Mouse (Mus musculus): ENCODE measurements at regions not wholly inside any gene's neighbourhood (a gene's known extent, or its start where the extent isn't known, plus 50 kb on each side); places are given as distances from the start of the nearest gene placed in this dataset.

DNA sequence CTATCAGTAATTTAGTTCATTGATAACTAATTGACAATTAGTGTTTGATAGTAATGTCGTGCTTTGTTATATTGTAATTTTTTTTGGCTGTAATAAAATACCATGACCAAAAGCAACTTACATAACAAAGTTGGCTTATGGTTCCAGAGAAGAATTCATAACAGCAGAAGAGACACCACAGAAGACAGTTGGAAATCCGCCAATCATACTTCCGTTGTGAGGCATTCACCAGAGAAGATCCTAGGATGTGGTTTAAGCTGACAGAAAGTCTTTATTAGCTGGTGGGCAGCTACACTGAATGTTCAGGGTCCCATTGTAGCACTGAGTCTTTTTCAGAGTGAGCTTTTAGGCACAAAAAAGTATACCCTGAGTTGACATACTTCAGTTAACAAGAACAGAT, 109.9 kb downstream of the Sec23a start:
- ATAC-seq (ENCODE audit: insufficient read depth, low read depth), result no peak
- H3K9ac ChIP-seq (replicated peaks; ENCODE audit: low read depth, low read length), result no peak overlapping the region
- 62% methylated on average over 3 of the region's 3 CpGs for WGBS
- H3K4me1 ChIP-seq (ENCODE audit: control insufficient read depth, insufficient read depth), result no peaks in the 10 kb centered on the region
- H3K9me3 ChIP-seq (replicated peaks; ENCODE audit: control insufficient read depth, low read length), result no peaks in the 10 kb centered on the region
- DNase-seq (ENCODE audit: low spot score), result no peak
- H3K4me3 ChIP-seq (ENCODE audit: low read depth, low read length), result no peak overlapping the region
- no peak overlapping the region for H3K27ac ChIP-seq (ENCODE audit: low read depth)
- H3K27me3 ChIP-seq (ENCODE audit: control insufficient read depth, insufficient read depth, low read length), result no peaks in the 10 kb centered on the region
- no peaks in the 10 kb centered on the region for H3K36me3 ChIP-seq (replicated peaks; ENCODE audit: control insufficient read depth, insufficient read depth, low read length)
- TF ChIP-seq CTCF (IDR thresholded peaks at IDR 0.05; ENCODE audit: low read depth), result no peak
- TF ChIP-seq EP300 (IDR thresholded peaks at IDR 0.05; ENCODE audit: low read depth), result no peak
- H3K4me2 ChIP-seq (ENCODE audit: low read depth, low read length), result no peak overlapping the region

DNA sequence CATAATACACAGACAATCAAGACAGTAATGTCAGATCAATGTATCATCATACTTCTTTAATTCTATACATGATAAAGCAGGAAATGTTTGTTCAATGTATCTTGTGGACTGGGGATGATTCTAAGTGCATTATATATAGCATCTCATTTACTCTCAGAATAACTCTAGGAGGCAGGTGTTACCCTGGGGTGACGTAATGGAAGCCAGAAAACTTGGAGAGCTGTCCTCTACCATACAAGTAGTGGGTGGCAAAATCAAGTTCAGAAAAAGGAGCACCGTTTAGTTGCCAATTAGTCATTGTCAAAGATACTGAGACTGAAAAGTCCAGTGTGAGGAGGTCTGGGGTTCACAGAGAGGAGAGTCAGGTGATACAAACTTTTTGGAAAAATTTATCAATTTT, 136.0 kb downstream of the Sec23a start:
- no peak overlapping the region for H3K27ac ChIP-seq (ENCODE audit: low read depth)
- DNase-seq (ENCODE audit: low spot score), result no peak
- H3K27me3 ChIP-seq (ENCODE audit: control insufficient read depth, insufficient read depth, low read length), result no peaks in the 10 kb centered on the region
- H3K4me2 ChIP-seq (ENCODE audit: low read depth, low read length), result no peak overlapping the region
- WGBS, result 59% methylated on average over 2 of the region's 2 CpGs
- no peak for ATAC-seq (ENCODE audit: insufficient read depth, low read depth)
- no peak overlapping the region for H3K9ac ChIP-seq (replicated peaks; ENCODE audit: low read depth, low read length)
- no peaks in the 10 kb centered on the region for H3K4me1 ChIP-seq (ENCODE audit: control insufficient read depth, insufficient read depth)
- no peaks in the 10 kb centered on the region for H3K36me3 ChIP-seq (replicated peaks; ENCODE audit: control insufficient read depth, insufficient read depth, low read length)
- TF ChIP-seq EP300 (IDR thresholded peaks at IDR 0.05; ENCODE audit: low read depth) (no peak), CTCF (IDR thresholded peaks at IDR 0.05; ENCODE audit: low read depth) (no peak)
- no peak overlapping the region for H3K4me3 ChIP-seq (ENCODE audit: low read depth, low read length)
- no peaks in the 10 kb centered on the region for H3K9me3 ChIP-seq (replicated peaks; ENCODE audit: control insufficient read depth, low read length)

DNA sequence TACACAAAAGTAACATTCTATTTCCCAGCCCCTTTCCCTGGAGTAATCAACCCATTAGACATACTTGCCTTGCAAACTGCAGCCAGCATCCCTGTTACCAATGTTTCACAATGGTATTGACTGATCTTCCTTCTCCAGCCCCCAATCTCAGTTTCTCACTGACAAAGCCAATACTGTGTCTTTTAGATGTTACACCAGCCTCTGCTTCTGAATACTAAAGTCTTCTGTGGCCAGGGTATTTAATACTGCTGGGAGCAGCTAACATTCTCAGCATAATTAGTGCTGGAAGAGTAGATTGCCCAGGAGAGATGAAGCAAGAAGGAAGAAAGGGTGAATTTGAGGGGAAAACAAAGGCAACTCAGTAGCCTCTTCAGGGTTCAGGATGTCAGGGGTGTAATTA, 139.4 kb downstream of the Sec23a start:
- no peak overlapping the region for H3K9ac ChIP-seq (replicated peaks; ENCODE audit: low read depth, low read length)
- no peak overlapping the region for H3K4me2 ChIP-seq (ENCODE audit: low read depth, low read length)
- TF ChIP-seq EP300 (IDR thresholded peaks at IDR 0.05; ENCODE audit: low read depth) (no peak), CTCF (IDR thresholded peaks at IDR 0.05; ENCODE audit: low read depth) (no peak)
- DNase-seq (ENCODE audit: low spot score) (no peak), ATAC-seq (ENCODE audit: insufficient read depth, low read depth) (no peak)
- no peaks in the 10 kb centered on the region for H3K36me3 ChIP-seq (replicated peaks; ENCODE audit: control insufficient read depth, insufficient read depth, low read length)
- no peaks in the 10 kb centered on the region for H3K9me3 ChIP-seq (replicated peaks; ENCODE audit: control insufficient read depth, low read length)
- H3K4me3 ChIP-seq (ENCODE audit: low read depth, low read length), result no peak overlapping the region
- no peaks in the 10 kb centered on the region for H3K4me1 ChIP-seq (ENCODE audit: control insufficient read depth, insufficient read depth)
- no peak overlapping the region for H3K27ac ChIP-seq (ENCODE audit: low read depth)
- H3K27me3 ChIP-seq (ENCODE audit: control insufficient read depth, insufficient read depth, low read length), result no peaks in the 10 kb centered on the region

GRCm38 (mm10) chr12:58856498-58856897, 155.3 kb downstream of the Sec23a start:
- no peak for DNase-seq (ENCODE audit: low spot score)
- TF ChIP-seq CTCF (IDR thresholded peaks at IDR 0.05; ENCODE audit: low read depth), result no peak
- no peak for TF ChIP-seq EP300 (IDR thresholded peaks at IDR 0.05; ENCODE audit: low read depth)
- ATAC-seq (ENCODE audit: insufficient read depth, low read depth), result no peak
- no peak overlapping the region for H3K9ac ChIP-seq (replicated peaks; ENCODE audit: low read depth, low read length)
- H3K27ac ChIP-seq (ENCODE audit: low read depth), result no peak overlapping the region
- no peaks in the 10 kb centered on the region for H3K4me1 ChIP-seq (ENCODE audit: control insufficient read depth, insufficient read depth)
- H3K4me3 ChIP-seq (ENCODE audit: low read depth, low read length), result no peak overlapping the region
- H3K4me2 ChIP-seq (ENCODE audit: low read depth, low read length), result no peak overlapping the region
- no peaks in the 10 kb centered on the region for H3K9me3 ChIP-seq (replicated peaks; ENCODE audit: control insufficient read depth, low read length)
- WGBS, result 53% methylated on average over 2 of the region's 2 CpGs
- H3K27me3 ChIP-seq (ENCODE audit: control insufficient read depth, insufficient read depth, low read length), result no peaks in the 10 kb centered on the region
- H3K36me3 ChIP-seq (replicated peaks; ENCODE audit: control insufficient read depth, insufficient read depth, low read length), result no peaks in the 10 kb centered on the region

- Histone ChIP-seq H3K27ac (ENCODE audit: low read depth) (no peak overlapping the region), H3K4me2 (ENCODE audit: low read depth, low read length) (no peak overlapping the region), H3K9me3 (replicated peaks; ENCODE audit: control insufficient read depth, low read length) (no peaks in the 10 kb centered on the region), H3K9ac (replicated peaks; ENCODE audit: low read depth, low read length) (no peak overlapping the region), H3K4me3 (ENCODE audit: low read depth, low read length) (no peak overlapping the region), H3K27me3 (ENCODE audit: control insufficient read depth, insufficient read depth, low read length) (no peaks in the 10 kb centered on the region), H3K36me3 (replicated peaks; ENCODE audit: control insufficient read depth, insufficient read depth, low read length) (no peaks in the 10 kb centered on the region), H3K4me1 (ENCODE audit: control insufficient read depth, insufficient read depth) (no peaks in the 10 kb centered on the region)
- DNase-seq (ENCODE audit: low spot score) (no peak), ATAC-seq (ENCODE audit: insufficient read depth, low read depth) (no peak)
- no peak for TF ChIP-seq CTCF (IDR thresholded peaks at IDR 0.05; ENCODE audit: low read depth)
- TF ChIP-seq EP300 (IDR thresholded peaks at IDR 0.05; ENCODE audit: low read depth), result no peak
- WGBS, result 63% methylated on average over 6 of the region's 6 CpGs
Measured at GRCm38 (mm10) chr12:58851677-58852385, 160.0 kb downstream of the Sec23a start.

DNA sequence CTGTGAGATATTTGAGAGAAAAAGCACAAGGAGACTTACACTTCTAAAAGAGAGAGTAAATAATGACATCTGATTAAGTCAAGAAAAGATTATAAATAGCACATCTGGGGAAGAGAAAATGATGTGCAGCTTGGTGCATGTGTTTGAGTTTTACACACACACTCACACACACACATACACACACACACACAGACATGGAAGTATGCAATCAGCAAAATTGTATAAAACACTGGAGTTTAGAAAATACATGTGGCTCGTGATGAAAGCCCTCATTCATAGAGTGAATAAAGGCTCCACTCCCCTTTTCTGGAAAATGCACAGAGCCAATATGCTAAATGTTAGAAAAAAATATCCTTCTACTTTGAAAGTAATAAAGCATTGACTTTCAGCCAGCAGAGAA, 182.2 kb downstream of the Sec23a start:
- no peak for DNase-seq (ENCODE audit: low spot score)
- Histone ChIP-seq H3K9ac (replicated peaks; ENCODE audit: low read depth, low read length) (no peak overlapping the region), H3K4me3 (ENCODE audit: low read depth, low read length) (no peak overlapping the region), H3K36me3 (replicated peaks; ENCODE audit: control insufficient read depth, insufficient read depth, low read length) (no peaks in the 10 kb centered on the region), H3K27me3 (ENCODE audit: control insufficient read depth, insufficient read depth, low read length) (no peaks in the 10 kb centered on the region), H3K9me3 (replicated peaks; ENCODE audit: control insufficient read depth, low read length) (no peaks in the 10 kb centered on the region), H3K27ac (ENCODE audit: low read depth) (no peak overlapping the region), H3K4me2 (ENCODE audit: low read depth, low read length) (no peak overlapping the region), H3K4me1 (ENCODE audit: control insufficient read depth, insufficient read depth) (no peaks in the 10 kb centered on the region)
- TF ChIP-seq EP300 (IDR thresholded peaks at IDR 0.05; ENCODE audit: low read depth) (no peak), CTCF (IDR thresholded peaks at IDR 0.05; ENCODE audit: low read depth) (no peak)
- no peak for ATAC-seq (ENCODE audit: insufficient read depth, low read depth)
- 43% methylated on average over 1 of the region's 1 CpGs for WGBS

Measured in heart, postnatal 0 days (tissue).